Mouse (Mus musculus): ENCODE results near the gene Cdh8.

GRCm38 (mm10) chr8:99353923-99354322 lies 62.3 kb downstream of the Cdh8 start:
- no peak for TF ChIP-seq NRF1 (IDR thresholded peaks at IDR 0.05; ENCODE audit: insufficient read depth, low read depth, low read length, poor library complexity, severe bottlenecking)
- no peak for TF ChIP-seq HCFC1 (IDR thresholded peaks at IDR 0.05; ENCODE audit: low read depth, low read length)
- no peak for TF ChIP-seq MYC (IDR thresholded peaks at IDR 0.05; ENCODE audit: low read depth, low read length)
- no peak for TF ChIP-seq CTCF (IDR thresholded peaks at IDR 0.05 in 2 of 3, conservative IDR thresholded peaks at IDR 0.05 in 1 of 3; ENCODE audit: control insufficient read depth in 1 of 3, insufficient read depth in 1 of 3, low read depth in 2 of 3, low read length in 3 of 3, poor library complexity in 1 of 3, severe bottlenecking in 1 of 3)
- no peak for TF ChIP-seq MEF2A (IDR thresholded peaks at IDR 0.05; ENCODE audit: extremely low read depth, insufficient replicate concordance, low read depth, low read length, poor library complexity, severe bottlenecking)
- no peak for TF ChIP-seq MYB (IDR thresholded peaks at IDR 0.05; ENCODE audit: low read depth, low read length)
- TF ChIP-seq CHD1 (IDR thresholded peaks at IDR 0.05; ENCODE audit: low read depth, low read length) = no peak
